Mouse (Mus musculus) retina, embryonic 14.5 days (tissue): ENCODE measurements at regions not wholly inside any gene's neighbourhood (a gene's known extent, or its start where the extent isn't known, plus 50 kb on each side); places are given as distances from the start of the nearest gene placed in this dataset.

Experiments
- DNase-seq: peaks from one replicate; pipeline ENCODE4 v3.0.0-alpha.2; 2015; ENCODE audit warnings: low spot score

- no peak for DNase-seq
These were observed 106.0 kb downstream of the Rpl14 start for GRCm38 (mm10) chr9:120677216-120677615.

- no peak for DNase-seq
These were observed 108.7 kb downstream of the Rpl14 start for GRCm38 (mm10) chr9:120679822-120680426.

GRCm38 (mm10) chr9:120681404-120681803, 110.2 kb downstream of the Rpl14 start:
- peak; percentile 64 for DNase-seq

- no peak for DNase-seq
These were observed 114.7 kb downstream of the Rpl14 start for GRCm38 (mm10) chr9:120685961-120686360.

GRCm38 (mm10) chr9:120689025-120689424, 117.8 kb downstream of the Rpl14 start:
- no peak for DNase-seq

GRCm38 (mm10) chr9:120690510-120690909, 119.3 kb downstream of the Rpl14 start:
- no peak for DNase-seq

- DNase-seq = peak; percentile 86
These were observed 120.0 kb downstream of the Rpl14 start for GRCm38 (mm10) chr9:120690961-120691941.

- no peak for DNase-seq
These were observed 120.7 kb downstream of the Rpl14 start for GRCm38 (mm10) chr9:120691971-120692401.

- no peak for DNase-seq
These were observed 123.2 kb downstream of the Rpl14 start for GRCm38 (mm10) chr9:120694457-120694856.

GRCm38 (mm10) chr9:120695966-120696365, 124.7 kb downstream of the Rpl14 start:
- DNase-seq = no peak

GRCm38 (mm10) chr9:120697749-120698148, 126.5 kb downstream of the Rpl14 start:
- no peak for DNase-seq

- DNase-seq = no peak
These were observed 128.5 kb downstream of the Rpl14 start for GRCm38 (mm10) chr9:120699781-120700180.

- DNase-seq = no peak
These were observed 131.6 kb downstream of the Rpl14 start for GRCm38 (mm10) chr9:120702836-120703235.

- DNase-seq = peak; percentile 90
These were observed 132.2 kb downstream of the Rpl14 start for GRCm38 (mm10) chr9:120703291-120703930.

- DNase-seq = no peak
These were observed 135.4 kb downstream of the Rpl14 start for GRCm38 (mm10) chr9:120706562-120707198.

- DNase-seq = no peak
These were observed 137.3 kb downstream of the Rpl14 start for GRCm38 (mm10) chr9:120708507-120708906.

GRCm38 (mm10) chr9:120709146-120709655, 138.0 kb downstream of the Rpl14 start:
- no peak for DNase-seq

- no peak for DNase-seq
These were observed 141.7 kb downstream of the Rpl14 start for GRCm38 (mm10) chr9:120712987-120713386.

- no peak for DNase-seq
These were observed 144.4 kb downstream of the Rpl14 start for GRCm38 (mm10) chr9:120715665-120716121.

- no peak for DNase-seq
These were observed 147.6 kb downstream of the Rpl14 start for GRCm38 (mm10) chr9:120718812-120719211.

- no peak for DNase-seq
These were observed 150.3 kb downstream of the Rpl14 start for GRCm38 (mm10) chr9:120721451-120722123.
